Mouse (Mus musculus): ENCODE data around the gene C1ql1.
"Not testable (repeated sequence)": the region's sequence is repeated elsewhere in the genome, so short reads cannot be mapped to it uniquely, and the experiment has no call there.

The C1ql1 gene

DNA sequence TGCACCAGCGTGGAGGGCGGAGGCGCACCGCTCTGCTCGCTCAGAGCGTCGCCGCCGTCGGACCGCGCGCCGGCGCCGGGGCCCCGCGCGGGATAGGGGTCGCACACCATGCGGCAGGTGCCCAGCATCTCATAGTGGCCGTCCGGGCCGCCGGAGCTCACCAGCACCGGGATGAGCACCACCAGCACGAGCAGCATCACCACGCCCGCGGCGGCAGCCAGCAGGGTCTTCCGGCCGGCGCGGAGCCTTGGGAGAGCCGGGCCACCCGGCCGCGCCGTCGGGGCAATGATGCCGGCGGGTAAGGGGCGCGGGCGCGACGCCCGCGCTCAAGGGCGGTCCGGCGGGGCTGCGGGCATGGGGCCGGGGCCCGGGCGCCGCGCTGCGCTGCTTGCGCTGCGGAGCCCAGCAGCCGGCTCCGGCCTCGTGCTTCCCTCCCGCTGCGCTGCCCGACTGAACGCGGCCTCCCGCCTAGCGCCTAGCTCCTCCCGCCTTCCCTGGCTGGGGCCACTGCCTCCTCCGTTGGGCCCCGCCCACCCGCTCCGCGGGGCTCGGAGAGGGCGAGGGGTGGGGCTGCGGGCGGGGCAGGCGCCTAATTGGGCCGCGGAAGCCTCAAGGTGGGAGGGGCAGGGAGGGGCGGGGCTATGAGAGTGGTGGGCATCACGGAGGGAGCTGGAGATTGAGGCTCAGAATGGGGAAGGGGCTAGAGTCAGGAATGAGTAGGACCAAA lies at the start of gene C1ql1:
TSS of gene C1ql1 (minus strand) at position 424 of the 727 bp plus-strand sequence.
- peak; percentile 67 to 75 for DNase-seq (ENCODE audit: low spot score in 2 of 2)

DNA sequence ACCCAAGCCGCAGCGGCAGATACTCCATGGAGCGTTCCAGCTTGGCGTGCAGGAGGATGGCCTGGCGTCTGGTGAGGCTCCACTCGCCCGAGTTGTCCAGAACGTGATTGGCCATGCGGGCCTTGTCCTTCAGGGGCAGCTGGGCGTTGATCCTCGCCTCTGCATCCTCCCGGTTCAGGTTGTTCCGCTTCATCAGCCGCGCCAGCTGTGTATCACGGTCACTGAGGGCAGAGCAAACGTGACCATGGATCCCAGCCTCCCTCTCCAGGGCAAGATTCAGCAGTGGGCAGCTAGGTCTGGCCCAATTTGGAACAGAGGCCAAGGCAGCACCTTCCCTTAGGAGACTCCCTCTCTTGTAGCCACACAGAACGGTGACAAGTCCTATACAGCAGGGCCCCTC lies 48.5 kb upstream of the C1ql1 start:
- no peak for DNase-seq (ENCODE audit: low spot score in 2 of 2)

DNA sequence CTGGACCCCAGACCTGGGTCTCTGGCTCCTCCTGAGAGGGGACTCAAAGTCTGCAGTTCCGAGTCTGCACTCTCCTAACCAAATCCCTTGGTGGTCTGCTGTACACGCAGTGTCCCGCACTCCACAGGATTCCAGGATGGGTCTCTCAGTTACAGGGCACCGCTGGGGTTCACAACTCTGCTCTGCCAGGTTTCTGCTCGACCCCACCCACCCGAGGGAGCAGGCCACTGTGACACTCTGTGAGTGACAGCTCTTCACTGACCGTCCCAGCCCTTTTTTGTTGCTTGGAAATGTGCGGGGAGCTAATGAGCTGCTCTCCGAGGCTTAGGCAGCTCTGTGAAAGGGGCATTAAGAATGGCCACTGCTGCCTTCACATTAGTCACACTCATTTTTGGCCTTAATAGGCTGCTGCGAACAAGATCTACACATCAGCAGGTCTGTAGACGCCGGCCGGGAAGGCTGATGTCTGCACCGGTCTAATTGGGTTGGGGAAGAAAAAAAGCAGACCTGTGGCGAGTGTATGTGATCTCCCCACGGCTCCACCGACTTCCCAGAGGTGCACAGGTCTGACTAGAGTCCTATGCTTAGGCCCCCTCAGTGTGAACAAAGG lies 47.0 kb upstream of the C1ql1 start:
- no peak for DNase-seq (ENCODE audit: low spot score in 2 of 2)

DNA sequence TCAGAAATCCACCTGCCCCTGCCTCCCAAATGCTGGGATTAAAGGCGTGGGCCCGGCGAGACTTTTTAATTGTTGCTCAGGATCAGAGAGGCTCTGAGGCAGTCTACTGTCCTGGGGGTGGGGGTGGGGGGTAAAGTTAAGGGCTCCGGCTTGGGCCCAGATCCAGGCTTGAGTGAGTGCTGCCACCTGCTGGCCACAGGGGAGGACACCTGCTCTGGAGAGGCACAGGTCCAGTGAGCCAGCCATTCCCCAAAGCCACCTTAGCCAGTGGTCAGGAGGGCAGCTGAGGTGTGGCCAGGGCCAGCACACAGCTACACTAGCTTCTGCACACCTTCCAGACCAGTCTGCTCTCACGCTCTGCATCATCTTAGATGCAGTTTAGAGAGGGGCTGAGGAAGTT lies 46.5 kb upstream of the C1ql1 start:
- DNase-seq (ENCODE audit: low spot score in 2 of 2): peak in 1 of 2 experiments; percentile 63

DNA sequence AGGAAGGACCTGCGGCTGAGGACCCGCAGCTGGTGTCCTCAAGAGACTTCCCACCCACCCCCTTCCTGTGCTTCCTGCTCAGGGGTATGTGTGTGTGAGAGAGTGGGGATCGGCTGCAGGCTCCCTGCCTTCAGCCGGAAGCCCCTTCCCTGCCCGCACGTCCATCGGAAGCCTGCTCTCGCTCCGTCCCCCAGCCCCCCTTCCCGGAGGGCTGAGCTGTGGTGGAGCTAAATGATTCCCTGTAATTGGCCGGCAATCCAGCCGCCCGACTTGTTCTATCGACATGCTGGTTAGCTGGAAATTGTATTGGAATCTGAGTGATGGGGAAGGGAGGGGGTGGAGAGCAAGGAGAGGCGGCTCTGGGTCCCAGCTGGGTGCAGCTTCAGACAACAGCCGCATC lies 45.2 kb upstream of the C1ql1 start:
- no peak for DNase-seq (ENCODE audit: low spot score in 2 of 2)

DNA sequence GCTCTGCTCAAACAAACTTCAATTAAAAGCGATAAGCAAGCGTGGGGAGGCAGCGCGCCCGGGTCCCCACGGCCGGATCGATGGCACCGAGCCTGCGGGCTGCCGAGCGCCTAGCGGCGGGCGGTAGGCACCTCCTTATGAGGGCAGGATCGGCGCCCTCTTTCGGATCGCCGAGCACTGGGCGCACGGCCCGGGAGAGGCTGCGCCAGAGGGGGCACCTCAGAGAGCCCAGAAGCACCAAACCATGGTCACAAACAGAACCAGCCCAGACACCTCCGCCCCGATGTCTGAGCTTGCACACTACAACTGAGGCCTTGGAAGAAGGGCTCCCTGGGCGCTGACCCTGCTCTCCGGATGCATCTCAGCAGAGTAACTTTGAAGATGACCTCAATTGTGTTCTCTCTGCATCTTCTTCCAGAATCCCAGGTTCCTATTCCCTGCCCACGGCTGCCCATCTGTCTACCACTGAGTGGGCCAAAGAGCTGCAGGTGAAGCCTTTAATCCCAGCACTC lies 43.7 kb upstream of the C1ql1 start:
- DNase-seq (ENCODE audit: low spot score in 2 of 2): no peak

DNA sequence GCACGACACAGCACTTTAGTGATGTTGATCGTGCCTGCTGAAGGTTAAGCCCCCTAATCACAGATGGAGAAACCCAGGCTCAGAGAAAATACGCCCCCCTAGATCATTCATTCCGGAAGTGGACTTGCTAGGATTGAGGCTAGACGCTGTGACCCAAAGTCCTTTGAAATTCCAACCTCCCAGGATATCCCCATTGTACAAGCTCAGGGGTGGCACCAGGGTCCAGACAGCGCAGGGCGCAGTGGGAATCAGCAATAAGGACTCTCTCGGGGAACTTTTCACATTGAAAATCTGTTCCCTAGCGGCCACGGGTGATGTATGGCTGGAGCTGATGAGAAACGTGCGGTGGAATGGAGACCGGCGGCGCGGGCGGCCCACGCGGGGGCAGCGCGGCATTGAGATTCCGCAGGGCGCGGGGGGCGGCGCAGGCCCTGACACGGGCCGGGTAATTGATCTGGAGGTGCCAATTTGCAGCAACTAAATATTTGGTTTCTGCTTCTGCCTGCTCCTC lies 43.2 kb upstream of the C1ql1 start:
- no peak for DNase-seq (ENCODE audit: low spot score in 2 of 2)

DNA sequence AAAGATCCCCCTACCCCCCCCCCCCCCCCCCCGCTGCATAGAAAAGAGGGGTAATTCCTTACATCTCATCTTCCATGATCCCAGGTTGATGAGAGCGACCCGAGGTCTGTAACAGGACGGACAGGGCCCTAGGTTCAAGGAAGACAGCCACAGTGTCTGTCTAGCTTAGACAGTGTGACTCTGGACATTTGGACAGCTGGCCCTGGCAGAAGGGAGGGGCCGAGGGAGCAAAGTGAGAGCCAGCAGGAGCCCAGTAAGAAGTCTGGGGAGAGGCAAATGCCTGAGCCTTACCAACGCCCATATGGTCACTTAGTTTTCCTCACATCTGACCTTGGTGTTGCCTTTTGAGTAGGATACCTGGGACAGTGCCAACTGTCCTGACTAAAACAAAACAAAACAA lies 38.7 kb upstream of the C1ql1 start:
- DNase-seq (ENCODE audit: low spot score in 2 of 2): no peak

DNA sequence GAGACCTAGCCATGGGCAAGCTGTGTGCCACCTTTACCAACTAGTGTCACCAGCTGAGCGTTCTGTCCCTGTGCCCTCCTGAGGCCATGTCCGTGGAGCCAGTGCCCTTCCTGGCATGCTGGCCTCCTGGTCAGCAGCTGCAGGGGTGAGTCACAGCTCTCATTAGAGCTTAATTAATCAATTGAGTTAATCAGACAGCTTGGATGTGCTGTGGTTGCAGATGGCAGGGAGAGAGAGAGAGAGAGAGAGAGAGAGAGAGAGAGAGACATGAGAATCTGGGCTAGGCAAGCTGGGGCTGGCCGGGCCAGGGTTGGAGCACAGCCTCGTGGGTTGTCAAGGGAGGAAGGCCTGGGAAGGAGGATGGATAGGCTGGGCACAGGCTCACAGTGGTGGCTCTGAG lies 38.1 kb upstream of the C1ql1 start:
- DNase-seq (ENCODE audit: low spot score in 2 of 2): no peak

DNA sequence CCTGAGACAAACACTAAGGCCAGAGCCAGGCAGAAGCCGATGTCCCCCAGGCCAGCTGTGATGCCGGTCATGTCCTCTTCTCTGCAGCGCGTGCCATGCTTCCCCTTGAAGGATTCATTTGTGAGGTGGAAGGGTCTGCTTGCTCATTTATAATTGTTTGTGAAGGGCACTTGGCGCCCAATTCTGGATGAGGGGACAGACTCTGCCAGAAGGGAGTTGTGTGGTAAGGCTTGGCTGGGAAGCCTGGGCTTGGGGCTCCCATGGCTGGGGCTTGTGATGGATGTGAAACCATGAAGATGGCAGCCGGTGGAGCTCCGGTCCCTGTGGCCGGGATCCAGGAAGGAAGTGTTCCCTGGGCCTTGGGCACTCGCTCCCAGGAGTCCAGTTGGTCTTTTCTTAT lies 37.6 kb upstream of the C1ql1 start:
- no peak for DNase-seq (ENCODE audit: low spot score in 2 of 2)

DNA sequence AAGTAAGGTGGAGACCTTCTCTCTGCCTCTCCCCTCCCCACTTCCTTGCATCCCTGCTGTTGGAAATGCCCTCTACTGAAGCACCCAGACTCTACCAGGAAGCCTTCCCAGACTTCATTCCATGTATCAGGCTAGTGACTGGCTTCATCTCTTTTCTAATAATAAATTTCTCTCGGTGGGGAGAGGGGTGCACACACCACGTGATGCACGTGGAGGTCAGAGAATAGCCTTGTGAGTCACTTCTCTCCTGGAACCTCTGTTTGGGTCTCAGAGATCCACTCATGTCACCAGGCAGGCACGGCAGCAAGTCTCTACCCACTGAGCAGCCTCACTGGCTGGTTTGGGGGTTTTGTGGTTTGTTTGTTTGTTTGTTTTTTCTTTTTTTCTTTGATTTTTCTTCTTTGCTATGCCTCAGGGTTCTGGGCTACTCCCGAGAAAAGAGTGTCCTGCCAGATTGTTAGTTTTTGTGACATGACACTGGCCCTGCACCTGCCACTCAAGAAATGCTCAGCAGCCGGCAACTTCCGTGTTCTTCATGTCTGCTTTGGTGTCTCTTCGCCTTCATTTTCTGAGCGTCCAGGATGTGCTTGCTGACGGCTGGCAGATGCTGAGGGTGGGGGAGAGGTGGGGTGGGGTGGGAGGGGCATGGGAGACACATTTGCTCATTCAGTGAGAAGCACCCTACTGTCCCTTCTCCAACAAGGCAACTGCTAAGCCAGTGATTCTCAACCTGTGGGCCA lies 34.8 kb upstream of the C1ql1 start:
- no peak for DNase-seq (ENCODE audit: low spot score in 2 of 2)

DNA sequence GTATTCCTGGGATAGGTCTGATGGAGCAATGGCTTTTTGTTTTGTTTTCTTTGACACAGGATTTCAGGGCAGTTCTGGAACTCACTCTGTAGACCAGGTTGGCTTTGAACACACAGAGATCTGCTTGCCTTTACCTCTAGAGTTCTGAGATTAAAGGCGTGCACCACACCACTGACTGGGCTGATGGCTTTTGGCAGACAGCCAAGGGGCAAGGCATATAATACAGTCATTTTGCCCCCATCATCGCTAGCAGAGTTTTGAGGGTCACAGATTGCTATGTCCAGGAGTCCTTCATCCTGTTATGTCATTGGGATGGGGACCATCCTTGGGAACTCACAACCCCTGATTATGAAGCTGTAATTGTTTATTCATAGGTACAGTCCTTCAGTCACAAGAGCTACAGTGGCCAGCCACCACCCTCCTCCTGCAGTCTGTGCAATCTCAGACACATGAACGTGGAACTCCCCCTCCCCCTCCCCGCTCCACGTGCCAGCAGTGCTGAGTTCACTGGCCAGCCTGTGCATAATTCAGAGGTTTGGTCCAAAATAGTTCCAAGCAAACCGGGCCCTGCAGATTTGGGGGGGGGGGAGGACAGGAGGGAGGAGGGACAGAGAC lies 31.7 kb upstream of the C1ql1 start:
- no peak for DNase-seq (ENCODE audit: low spot score in 2 of 2)

DNA sequence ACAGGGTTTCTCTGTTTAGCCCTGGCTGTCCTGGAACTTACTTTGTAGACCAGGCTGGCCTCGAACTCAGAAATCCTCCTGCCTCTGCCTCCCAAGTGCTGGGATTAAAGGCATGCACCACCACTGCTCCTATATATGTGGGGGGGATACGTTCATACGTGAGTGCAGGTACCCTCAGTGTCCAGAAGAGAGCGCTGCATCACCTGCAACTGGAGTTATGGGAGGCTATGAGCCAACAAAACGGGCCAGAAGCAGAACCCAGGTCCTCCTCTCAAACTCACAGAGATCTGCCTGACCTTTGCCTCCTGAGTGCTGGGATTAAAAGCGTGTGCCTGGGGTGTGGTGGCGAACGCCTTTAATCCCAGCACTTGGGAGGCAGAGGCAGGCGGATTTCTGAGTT lies 29.5 kb upstream of the C1ql1 start:
- not testable (repeated sequence) for DNase-seq (ENCODE audit: low spot score in 2 of 2)

DNA sequence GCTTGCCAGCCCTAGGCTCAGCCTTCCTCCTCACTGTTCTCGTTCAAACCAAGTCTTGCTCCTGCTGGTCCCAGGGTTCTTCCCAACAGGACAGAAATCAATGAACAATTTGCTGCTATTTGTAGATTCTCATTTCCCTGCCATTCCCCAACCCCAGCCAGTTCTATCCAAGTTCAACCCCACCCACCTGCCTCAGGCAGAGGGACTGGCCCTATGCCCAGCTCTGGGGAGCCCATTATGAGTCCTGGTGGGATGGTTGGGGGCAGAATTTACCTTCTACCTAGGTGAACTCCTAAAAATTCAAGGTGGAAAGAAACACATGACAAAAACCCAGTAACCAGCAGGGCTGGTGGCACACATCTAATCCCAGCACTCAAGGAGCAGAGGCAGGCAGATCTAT lies 25.8 kb upstream of the C1ql1 start:
- DNase-seq (ENCODE audit: low spot score in 2 of 2): no peak

DNA sequence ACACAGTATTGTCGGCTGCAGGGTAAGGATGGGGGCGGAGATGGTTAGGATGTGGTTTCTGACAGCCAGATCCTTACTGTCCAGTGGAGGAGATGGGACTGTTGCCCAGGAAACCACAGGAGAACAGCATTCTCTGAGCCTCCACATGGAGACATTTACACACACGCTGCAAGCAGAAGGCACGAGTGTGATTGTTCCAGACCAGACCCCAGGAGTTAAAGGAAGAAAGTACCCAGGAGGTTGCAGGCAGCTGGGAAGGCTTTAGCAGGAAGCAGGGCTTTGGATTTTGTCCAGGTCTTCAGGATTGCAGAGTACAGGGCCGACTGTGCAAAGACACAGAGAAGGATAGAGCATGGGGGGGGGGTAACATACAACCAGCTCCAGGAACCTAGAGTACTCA lies 25.1 kb upstream of the C1ql1 start:
- DNase-seq (ENCODE audit: low spot score in 2 of 2): no peak

DNA sequence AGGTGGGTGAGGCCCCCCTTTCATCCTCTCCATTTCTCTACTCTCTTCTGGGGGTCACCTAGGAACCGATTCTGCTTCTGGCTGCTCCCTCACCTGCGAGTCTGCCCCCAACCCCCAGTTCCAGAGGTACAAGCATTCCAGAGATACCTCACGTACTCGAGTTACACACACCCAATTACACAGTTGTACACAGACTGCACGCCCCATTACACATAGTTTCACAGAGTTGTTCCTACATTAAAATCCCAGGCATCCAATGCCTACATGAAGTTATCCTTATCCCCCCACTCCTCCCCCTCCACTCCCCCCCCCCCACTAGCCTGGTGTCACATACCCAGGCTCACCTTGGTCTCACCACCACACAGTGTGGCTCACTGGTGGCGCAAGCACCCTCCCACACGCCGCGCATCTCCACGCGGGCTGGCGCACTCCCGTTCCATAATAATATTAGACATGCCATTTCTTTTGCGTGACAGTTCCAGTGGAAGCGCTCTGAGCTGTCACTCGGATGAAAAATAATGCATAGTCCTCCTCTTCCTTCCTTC lies 18.1 kb upstream of the C1ql1 start:
- no peak for DNase-seq (ENCODE audit: low spot score in 2 of 2)

DNA sequence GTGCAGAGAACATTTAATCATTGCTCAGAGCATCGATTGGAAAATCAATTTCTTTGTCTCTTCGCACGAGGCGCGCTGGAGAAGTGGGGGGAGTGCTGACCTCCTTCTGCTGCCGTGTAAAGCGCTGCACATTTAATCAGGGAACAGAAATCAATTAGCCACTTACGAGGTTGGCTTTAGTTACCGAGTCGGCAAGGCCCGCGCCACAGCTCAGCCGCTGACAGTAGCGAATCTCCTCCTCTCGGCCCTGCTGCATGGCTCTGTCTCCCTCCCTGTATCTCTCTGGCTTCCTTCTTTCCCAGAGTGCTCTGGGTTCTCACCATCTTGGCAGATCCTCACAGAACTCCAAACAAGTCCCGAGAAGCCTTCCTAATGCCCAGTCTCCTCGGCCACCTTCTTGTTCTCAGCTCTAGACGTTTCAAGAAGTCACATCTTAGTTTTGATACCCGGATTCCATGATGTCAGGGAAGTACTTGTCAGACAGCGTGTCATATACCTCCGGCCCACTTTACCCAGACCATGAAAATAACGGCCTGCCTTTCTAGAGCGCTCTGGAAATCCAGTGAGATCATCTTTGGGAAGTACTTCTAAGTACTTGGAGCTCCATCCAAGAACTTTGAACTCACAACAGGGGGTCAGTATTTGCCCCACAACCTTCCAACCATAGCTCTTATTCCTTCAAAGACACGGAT lies 17.5 kb upstream of the C1ql1 start:
- no peak for DNase-seq (ENCODE audit: low spot score in 2 of 2)

DNA sequence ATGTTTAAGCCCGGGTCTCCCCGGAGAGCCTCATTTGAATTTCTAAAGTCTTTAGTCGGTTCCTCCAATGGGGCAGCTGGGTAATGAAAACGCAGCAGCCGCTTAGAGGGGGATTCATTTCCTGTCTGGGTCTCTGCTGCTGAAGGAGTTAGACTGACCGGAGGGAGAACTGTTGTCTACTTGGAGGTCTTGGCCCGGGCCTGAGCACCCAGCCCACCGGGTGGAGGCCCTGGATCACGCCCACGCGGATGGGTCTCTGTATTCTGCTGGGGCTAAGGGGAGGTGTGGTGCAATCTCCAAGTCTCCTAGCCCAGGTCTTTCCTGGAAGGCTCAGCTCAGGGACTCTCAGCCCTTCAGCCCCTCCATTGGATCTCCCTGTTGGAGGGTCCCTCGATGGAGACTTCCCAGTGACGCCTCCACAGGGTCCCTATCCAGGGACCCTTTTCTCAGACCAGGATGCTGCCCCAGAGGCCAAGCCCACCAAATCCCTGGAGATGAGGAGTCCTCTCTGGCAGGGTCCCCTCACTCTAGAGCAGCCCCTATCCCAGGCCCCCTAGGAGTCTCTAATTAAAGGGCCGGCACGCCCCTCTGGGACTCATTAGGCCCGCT lies 16.9 kb upstream of the C1ql1 start:
- DNase-seq (ENCODE audit: low spot score in 2 of 2): no peak

DNA sequence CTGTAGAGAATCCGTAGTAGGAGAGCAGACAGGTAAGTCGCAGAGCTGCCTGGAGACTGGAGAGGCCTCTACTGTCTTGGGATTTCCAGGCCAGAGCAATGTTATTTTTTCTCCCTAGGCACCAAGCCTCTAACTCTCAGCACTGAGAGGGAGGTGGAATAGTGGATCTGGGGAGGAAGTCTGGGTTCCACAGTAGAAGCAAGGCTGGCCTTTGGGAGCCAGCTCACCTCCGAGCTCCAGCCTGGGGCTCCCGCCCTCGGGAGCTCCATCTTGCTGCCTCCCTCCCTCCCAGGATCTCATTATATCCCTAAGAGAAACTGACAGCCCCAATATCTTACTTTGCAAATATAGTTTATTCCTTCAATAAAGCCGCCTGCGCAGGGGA lies 16.4 kb upstream of the C1ql1 start:
- DNase-seq (ENCODE audit: low spot score in 2 of 2): no peak

DNA sequence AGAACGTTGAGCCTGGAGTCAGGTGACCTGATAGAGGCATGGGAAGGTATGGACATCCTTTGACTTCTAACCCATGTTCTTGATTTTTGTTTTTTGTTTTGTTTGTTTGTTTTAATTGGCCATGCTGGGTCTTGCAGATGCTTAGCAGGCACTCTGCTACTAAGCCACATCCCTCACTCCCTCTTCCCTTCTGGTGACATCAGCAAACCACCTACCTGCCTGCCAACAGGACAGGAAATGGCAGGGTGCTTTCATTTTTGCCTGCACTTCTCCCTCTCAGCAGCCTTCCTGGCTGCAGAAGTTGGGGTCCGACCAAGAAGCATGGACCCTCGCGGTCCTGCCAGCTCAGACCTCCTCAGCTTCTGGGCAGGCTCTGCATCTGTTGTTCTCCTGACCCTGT lies 14.6 kb upstream of the C1ql1 start:
- no peak for DNase-seq (ENCODE audit: low spot score in 2 of 2)

DNA sequence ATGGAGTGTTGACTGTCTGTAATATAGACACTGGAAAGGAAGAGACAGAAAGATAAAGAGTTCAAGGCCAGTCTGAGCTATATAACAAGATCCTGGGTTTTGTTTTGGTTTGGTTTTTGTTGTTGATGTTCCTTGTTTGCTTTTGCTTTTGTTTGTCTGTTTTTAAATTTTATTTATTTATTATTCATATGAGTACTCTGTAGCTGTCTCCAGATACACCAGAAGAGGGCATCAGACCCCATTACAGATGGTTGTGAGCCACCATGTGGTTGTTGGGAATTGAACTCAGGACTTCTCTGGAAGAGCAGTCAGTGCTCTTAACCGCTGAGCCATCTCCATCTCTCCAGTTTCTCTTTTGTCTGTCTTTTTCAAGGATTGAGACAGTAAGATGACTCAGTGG lies 12.4 kb upstream of the C1ql1 start:
- DNase-seq (ENCODE audit: low spot score in 2 of 2): no peak
